Mouse (Mus musculus): Measurements from ENCODE around the gene Tbxas1. TPM values are rescaled to one million over a fixed set of nuclear protein-coding genes. Genes with fewer than 3 reads are reported as not detected.
A peak's percentile ranks its signal among the peaks of the same experiment; 100 is the strongest.

The Tbxas1 gene
- polyA plus RNA-seq, 1 experiment from 2014 or later: 12.8 TPM

DNA sequence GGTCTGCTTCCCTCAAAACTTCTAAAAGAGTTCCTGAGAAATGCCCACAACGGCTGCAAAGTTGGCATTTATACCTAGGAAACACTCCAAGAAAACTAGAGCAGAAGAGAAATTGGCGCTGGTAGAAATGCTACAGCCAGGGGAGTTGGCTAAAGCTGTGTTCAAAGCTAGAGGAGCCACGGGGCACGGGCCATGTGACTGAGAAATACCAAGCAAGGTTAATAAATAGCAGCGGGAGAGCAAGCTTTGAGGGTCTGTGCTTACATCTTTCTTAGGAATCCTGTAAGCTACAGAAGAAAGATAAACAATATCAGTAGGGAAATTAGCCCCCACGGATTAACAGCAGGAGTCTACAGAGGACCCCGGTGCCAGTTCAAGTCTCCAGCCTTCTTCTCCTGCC lies 107.9 kb downstream of the Tbxas1 start:
- no peaks in the 10 kb centered on the region for H3K36me3 ChIP-seq (ENCODE audit: control insufficient read depth, insufficient read depth)
- no peaks in the 10 kb centered on the region for H3K9me3 ChIP-seq (replicated peaks; ENCODE audit: control insufficient read depth, low read length)
- 0 out of 2 replicates have a peak, but pooled peaks cover 6% of the 10 kb centered on the region for H3K27me3 ChIP-seq (ENCODE audit: control insufficient read depth, insufficient read depth, low read depth, low read length)
- WGBS (ENCODE audit: insufficient replicate concordance): 60% methylated on average over 7 of the region's 7 CpGs
- no peak overlapping the region for H3K27ac ChIP-seq (ENCODE audit: low read length)
- no peak overlapping the region for H3K4me3 ChIP-seq (ENCODE audit: low read depth, low read length)
- peaks cover 8% of the 10 kb centered on the region; the same call in 1 of the 2 replicates for H3K4me1 ChIP-seq (ENCODE audit: control insufficient read depth, low read depth, low read length)
- H3K9ac ChIP-seq (ENCODE audit: low read depth, low read length): no peak overlapping the region
- no peak overlapping the region for H3K4me2 ChIP-seq (ENCODE audit: low read depth, low read length)
- no peak for ATAC-seq (ENCODE audit: low read depth)

- ATAC-seq (ENCODE audit: low read depth): no peak
- 67% methylated on average over 2 of the region's 2 CpGs for WGBS (ENCODE audit: insufficient replicate concordance)
These were observed 109.4 kb downstream of the Tbxas1 start for GRCm38 (mm10) chr6:38984626-38985025.

DNA sequence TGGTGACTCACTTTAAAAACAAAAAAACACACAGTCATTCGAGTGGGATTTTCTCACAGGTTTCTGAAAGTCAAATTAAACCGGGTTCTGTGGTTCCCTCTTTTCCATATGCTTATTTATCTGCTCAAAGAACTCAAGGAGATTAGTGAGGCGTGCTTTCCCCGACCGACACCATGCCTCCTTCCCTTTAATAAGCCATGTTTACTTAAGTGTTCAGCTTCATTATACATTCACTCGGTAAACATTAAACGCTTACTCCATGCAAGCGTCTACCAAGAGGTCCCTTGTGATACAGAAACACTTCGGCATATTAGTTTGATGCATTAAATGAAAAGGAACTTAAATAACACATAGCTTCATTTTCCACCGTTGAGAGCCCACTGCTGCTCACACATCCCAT lies 111.4 kb downstream of the Tbxas1 start:
- H3K4me3 ChIP-seq (ENCODE audit: low read depth, low read length): no peak overlapping the region
- H3K4me2 ChIP-seq (ENCODE audit: low read depth, low read length): no peak overlapping the region
- no peak overlapping the region for H3K9ac ChIP-seq (ENCODE audit: low read depth, low read length)
- H3K27ac ChIP-seq (ENCODE audit: low read length): no peak overlapping the region
- no peak for ATAC-seq (ENCODE audit: low read depth)
- H3K36me3 ChIP-seq (ENCODE audit: control insufficient read depth, insufficient read depth): no peaks in the 10 kb centered on the region
- peaks cover 5% of the 10 kb centered on the region for H3K4me1 ChIP-seq (ENCODE audit: control insufficient read depth, low read depth, low read length)
- H3K9me3 ChIP-seq (replicated peaks; ENCODE audit: control insufficient read depth, low read length): no peaks in the 10 kb centered on the region
- 60% methylated on average over 10 of the region's 10 CpGs for WGBS (ENCODE audit: insufficient replicate concordance)
- 0 out of 2 replicates have a peak, but pooled peaks cover 6% of the 10 kb centered on the region for H3K27me3 ChIP-seq (ENCODE audit: control insufficient read depth, insufficient read depth, low read depth, low read length)

More at GRCm38 (mm10) chr6:38984626-38985025, 109.4 kb downstream of the Tbxas1 start:
- no peak overlapping the region for H3K9ac ChIP-seq (ENCODE audit: low read depth, low read length)
- H3K4me1 ChIP-seq (ENCODE audit: control insufficient read depth, low read depth, low read length): peaks cover 8% of the 10 kb centered on the region; the same call in 1 of the 2 replicates
- no peaks in the 10 kb centered on the region for H3K36me3 ChIP-seq (ENCODE audit: control insufficient read depth, insufficient read depth)
- no peaks in the 10 kb centered on the region for H3K9me3 ChIP-seq (replicated peaks; ENCODE audit: control insufficient read depth, low read length)
- H3K27me3 ChIP-seq (ENCODE audit: control insufficient read depth, insufficient read depth, low read depth, low read length): 0 out of 2 replicates have a peak, but pooled peaks cover 6% of the 10 kb centered on the region
- no peak overlapping the region for H3K27ac ChIP-seq (ENCODE audit: low read length)
- H3K4me2 ChIP-seq (ENCODE audit: low read depth, low read length): no peak overlapping the region
- H3K4me3 ChIP-seq (ENCODE audit: low read depth, low read length): no peak overlapping the region

DNA sequence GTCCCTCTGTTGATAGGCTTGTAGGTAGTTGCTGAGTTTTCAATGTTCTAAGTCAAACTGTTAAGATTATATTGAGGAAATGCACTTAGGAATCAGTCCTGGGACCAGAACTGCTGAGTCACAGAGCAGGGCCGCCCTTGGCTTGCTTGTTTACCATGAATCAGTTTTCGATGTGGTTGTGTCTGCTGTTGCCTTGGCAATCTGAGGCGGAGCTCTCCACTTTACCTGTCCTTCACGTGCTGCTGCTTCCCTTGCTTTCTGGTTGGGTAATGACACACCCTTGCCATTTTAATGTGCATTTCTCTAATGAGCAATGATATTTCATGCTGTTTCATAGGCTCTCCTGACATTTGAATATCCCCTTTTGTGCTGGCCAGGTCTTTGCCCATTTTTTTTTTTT lies 116.8 kb downstream of the Tbxas1 start:
- WGBS (ENCODE audit: insufficient replicate concordance): 20% methylated on average over 4 of the region's 4 CpGs
- no peak overlapping the region for H3K4me3 ChIP-seq (ENCODE audit: low read depth, low read length)
- no peaks in the 10 kb centered on the region for H3K9me3 ChIP-seq (replicated peaks; ENCODE audit: control insufficient read depth, low read length)
- H3K36me3 ChIP-seq (ENCODE audit: control insufficient read depth, insufficient read depth): no peaks in the 10 kb centered on the region
- peaks cover 12% of the 10 kb centered on the region for H3K4me1 ChIP-seq (ENCODE audit: control insufficient read depth, low read depth, low read length)
- ATAC-seq (ENCODE audit: low read depth): peak; percentile 96
- H3K9ac ChIP-seq (ENCODE audit: low read depth, low read length): no peak overlapping the region
- H3K27me3 ChIP-seq (ENCODE audit: control insufficient read depth, insufficient read depth, low read depth, low read length): no peaks in the 10 kb centered on the region
- no peak overlapping the region for H3K4me2 ChIP-seq (ENCODE audit: low read depth, low read length)
- H3K27ac ChIP-seq (ENCODE audit: low read length): no peak overlapping the region

DNA sequence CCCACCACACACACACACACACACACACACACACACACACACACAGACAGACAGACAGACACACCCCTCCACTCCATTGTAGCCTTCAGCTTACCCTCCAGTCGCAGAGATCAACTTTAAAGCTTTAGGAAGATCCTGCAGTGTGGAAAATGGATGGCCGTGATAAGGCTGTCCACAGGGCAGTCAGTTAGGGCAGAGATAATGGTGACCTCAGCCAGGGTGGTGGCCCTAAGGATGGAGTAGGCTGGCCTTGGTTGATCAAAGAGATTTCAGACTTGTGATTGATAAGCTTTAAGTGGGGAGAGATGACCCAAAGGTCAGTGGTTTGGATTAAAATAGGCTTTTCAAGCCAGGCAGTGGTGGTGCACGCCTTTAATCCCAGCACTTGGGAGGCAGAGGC lies 120.6 kb downstream of the Tbxas1 start:
- H3K4me3 ChIP-seq (ENCODE audit: low read depth, low read length): no peak overlapping the region
- H3K9ac ChIP-seq (ENCODE audit: low read depth, low read length): no peak overlapping the region
- H3K27me3 ChIP-seq (ENCODE audit: control insufficient read depth, insufficient read depth, low read depth, low read length): no peaks in the 10 kb centered on the region
- ATAC-seq (ENCODE audit: low read depth): no peak
- peaks cover 12% of the 10 kb centered on the region for H3K4me1 ChIP-seq (ENCODE audit: control insufficient read depth, low read depth, low read length)
- no peak overlapping the region for H3K27ac ChIP-seq (ENCODE audit: low read length)
- no peaks in the 10 kb centered on the region for H3K36me3 ChIP-seq (ENCODE audit: control insufficient read depth, insufficient read depth)
- no peaks in the 10 kb centered on the region for H3K9me3 ChIP-seq (replicated peaks; ENCODE audit: control insufficient read depth, low read length)
- WGBS (ENCODE audit: insufficient replicate concordance): 42% methylated on average over 3 of the region's 3 CpGs
- H3K4me2 ChIP-seq (ENCODE audit: low read depth, low read length): no peak overlapping the region

GRCm38 (mm10) chr6:38997838-38998237 lies 122.6 kb downstream of the Tbxas1 start:
- no peaks in the 10 kb centered on the region for H3K27me3 ChIP-seq (ENCODE audit: control insufficient read depth, insufficient read depth, low read depth, low read length)
- 77% methylated on average over 4 of the region's 4 CpGs for WGBS (ENCODE audit: insufficient replicate concordance)
- H3K4me2 ChIP-seq (ENCODE audit: low read depth, low read length): no peak overlapping the region
- no peak overlapping the region for H3K4me3 ChIP-seq (ENCODE audit: low read depth, low read length)
- ATAC-seq (ENCODE audit: low read depth): no peak
- H3K36me3 ChIP-seq (ENCODE audit: control insufficient read depth, insufficient read depth): no peaks in the 10 kb centered on the region
- no peaks in the 10 kb centered on the region for H3K9me3 ChIP-seq (replicated peaks; ENCODE audit: control insufficient read depth, low read length)
- no peaks in the 10 kb centered on the region for H3K4me1 ChIP-seq (ENCODE audit: control insufficient read depth, low read depth, low read length)
- H3K27ac ChIP-seq (ENCODE audit: low read length): no peak overlapping the region
- H3K9ac ChIP-seq (ENCODE audit: low read depth, low read length): no peak overlapping the region

DNA sequence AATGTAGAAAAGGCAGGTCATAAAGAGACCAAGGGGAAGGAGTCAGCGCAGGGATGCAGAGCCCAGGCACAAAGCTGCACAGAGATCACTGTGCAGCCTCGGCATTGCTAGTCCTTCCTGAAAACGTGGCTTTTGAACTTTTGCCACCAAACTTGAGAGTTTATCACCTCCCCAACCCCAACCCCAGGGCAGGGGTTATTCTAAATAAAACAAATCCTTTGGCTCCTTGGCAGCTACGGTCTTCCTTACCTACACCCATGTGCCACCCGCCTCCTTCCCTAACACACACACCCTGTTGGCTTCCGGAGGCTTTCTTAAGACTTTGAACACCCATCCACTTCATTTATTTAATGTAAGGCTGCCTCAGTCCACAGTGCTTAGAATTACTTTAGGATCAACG lies 127.9 kb downstream of the Tbxas1 start:
- ATAC-seq (ENCODE audit: low read depth): no peak

DNA sequence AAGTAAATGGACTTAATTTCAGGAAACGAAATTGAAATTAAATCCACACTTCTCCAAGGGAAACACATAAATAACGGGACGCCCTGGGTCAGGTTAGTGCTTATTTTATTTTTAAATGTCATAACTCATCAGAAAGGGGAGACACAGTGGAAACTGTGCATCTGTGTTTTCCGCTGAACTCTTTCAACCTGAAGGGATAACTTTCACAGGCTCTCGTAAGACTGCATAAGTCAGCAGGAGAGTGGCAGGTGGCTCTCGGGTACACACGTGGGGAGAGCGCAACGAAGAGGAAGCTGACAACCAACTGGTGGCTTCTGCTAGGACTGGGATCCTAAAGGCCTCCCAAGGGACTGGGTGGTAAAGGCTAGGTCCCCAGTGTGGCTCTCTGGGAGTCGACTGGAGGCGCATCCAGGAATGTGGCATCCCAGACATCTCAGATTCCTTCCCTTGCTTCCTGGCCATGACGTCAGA lies 128.8 kb downstream of the Tbxas1 start:
- H3K4me3 ChIP-seq (ENCODE audit: low read depth, low read length): no peak overlapping the region
- no peak for ATAC-seq (ENCODE audit: low read depth)

More for the DNA sequence above, 127.9 kb downstream of the Tbxas1 start:
- WGBS (ENCODE audit: insufficient replicate concordance): 63% methylated on average over 7 of the region's 7 CpGs
- Histone ChIP-seq H3K4me2 (ENCODE audit: low read depth, low read length) (no peak overlapping the region), H3K36me3 (ENCODE audit: control insufficient read depth, insufficient read depth) (no peaks in the 10 kb centered on the region), H3K4me1 (ENCODE audit: control insufficient read depth, low read depth, low read length) (no peaks in the 10 kb centered on the region), H3K27me3 (ENCODE audit: control insufficient read depth, insufficient read depth, low read depth, low read length) (no peaks in the 10 kb centered on the region), H3K9me3 (replicated peaks; ENCODE audit: control insufficient read depth, low read length) (no peaks in the 10 kb centered on the region), H3K9ac (ENCODE audit: low read depth, low read length) (no peak overlapping the region), H3K27ac (ENCODE audit: low read length) (no peak overlapping the region), H3K4me3 (ENCODE audit: low read depth, low read length) (no peak overlapping the region)

DNA sequence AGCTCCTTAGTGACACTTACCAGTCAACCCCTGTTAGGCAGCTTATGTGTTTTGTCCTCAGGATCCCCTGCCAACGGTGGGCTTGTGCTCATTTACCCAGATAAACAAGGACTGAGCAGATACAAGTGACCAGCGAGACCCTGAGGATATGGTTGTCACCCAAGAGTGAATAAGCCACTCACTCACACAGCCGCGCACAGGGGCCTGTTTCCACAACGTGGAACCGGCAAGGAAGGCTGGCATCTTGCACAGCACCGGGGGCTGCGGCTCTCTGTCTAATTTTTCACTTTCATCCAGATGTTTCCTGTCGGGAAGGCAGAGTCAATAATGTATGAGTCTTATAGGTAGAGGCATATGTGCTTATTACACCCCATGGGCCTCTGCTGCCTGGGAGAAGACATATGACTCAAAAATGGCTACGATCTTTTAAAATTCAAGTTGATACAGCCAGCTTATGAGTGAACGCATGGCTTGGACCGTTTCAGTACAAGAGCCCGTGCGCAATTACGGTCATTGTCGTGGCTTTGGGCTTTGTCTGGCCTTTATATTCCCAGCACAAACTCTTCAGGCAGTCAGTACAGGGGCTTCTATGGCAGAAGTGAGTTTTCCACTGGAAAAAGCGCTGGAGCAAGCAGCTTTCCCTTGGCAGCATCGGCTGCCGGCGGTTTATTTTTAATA lies 130.2 kb downstream of the Tbxas1 start:
- H3K36me3 ChIP-seq (ENCODE audit: control insufficient read depth, insufficient read depth): no peaks in the 10 kb centered on the region
- H3K27me3 ChIP-seq (ENCODE audit: control insufficient read depth, insufficient read depth, low read depth, low read length): no peaks in the 10 kb centered on the region
- no peak overlapping the region for H3K4me3 ChIP-seq (ENCODE audit: low read depth, low read length)
- H3K9ac ChIP-seq (ENCODE audit: low read depth, low read length): no peak overlapping the region
- no peaks in the 10 kb centered on the region for H3K9me3 ChIP-seq (replicated peaks; ENCODE audit: control insufficient read depth, low read length)
- WGBS (ENCODE audit: insufficient replicate concordance): 68% methylated on average over 20 of the region's 20 CpGs
- H3K4me2 ChIP-seq (ENCODE audit: low read depth, low read length): no peak overlapping the region
- ATAC-seq (ENCODE audit: low read depth): no peak
- no peaks in the 10 kb centered on the region for H3K4me1 ChIP-seq (ENCODE audit: control insufficient read depth, low read depth, low read length)
- no peak overlapping the region for H3K27ac ChIP-seq (ENCODE audit: low read length)

More for the DNA sequence above, 128.8 kb downstream of the Tbxas1 start:
- no peaks in the 10 kb centered on the region for H3K9me3 ChIP-seq (replicated peaks; ENCODE audit: control insufficient read depth, low read length)
- H3K27me3 ChIP-seq (ENCODE audit: control insufficient read depth, insufficient read depth, low read depth, low read length): no peaks in the 10 kb centered on the region
- no peak overlapping the region for H3K4me2 ChIP-seq (ENCODE audit: low read depth, low read length)
- no peak overlapping the region for H3K9ac ChIP-seq (ENCODE audit: low read depth, low read length)
- no peaks in the 10 kb centered on the region for H3K4me1 ChIP-seq (ENCODE audit: control insufficient read depth, low read depth, low read length)
- no peak overlapping the region for H3K27ac ChIP-seq (ENCODE audit: low read length)
- 64% methylated on average over 12 of the region's 12 CpGs for WGBS (ENCODE audit: insufficient replicate concordance)
- H3K36me3 ChIP-seq (ENCODE audit: control insufficient read depth, insufficient read depth): no peaks in the 10 kb centered on the region

All from liver, embryonic 16.5 days (tissue).